8 mouse cellular contexts compared by ENCODE assay signal in the genomic region with DNA sequence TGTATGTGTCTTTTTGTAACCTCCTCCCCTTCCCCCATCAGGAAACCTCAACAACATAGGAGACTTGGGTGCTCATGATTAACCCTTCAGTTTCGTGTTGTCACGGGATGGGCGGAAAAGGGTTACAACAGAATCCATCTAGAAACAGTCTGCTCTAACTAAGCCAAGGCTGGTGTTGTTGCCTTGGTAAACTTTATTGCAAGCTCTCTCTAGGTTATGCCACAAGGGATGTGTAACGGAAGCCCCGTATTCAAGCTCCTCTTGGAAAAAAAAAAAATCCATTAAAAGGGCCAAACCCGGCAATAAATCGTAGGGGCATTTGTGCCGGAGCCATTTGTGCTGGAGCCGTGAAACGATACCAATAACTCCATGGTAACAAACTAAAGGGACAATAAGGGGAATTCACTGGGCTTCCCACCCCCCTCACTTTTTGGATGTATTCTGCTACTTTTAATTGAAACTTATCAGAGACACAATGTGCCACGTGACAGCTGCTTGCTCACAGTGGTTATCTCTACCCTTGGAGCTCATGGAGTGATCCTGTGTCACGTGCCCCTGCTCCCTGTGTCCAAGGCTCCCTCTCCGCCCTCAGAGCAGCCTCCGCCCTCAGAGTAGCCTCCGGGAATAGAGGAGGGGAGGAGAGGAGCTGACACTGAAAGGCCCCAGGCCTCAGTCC. TPM values are rescaled to one million over a fixed set of nuclear protein-coding genes. Genes with fewer than 3 reads are reported as not detected.
DNase-seq lines count a peak whose midpoint lies in the region; ATAC-seq and TF ChIP-seq lines count a peak whose summit lies in the region.

No protein-coding gene starts in this region.

- ATAC-seq in midbrain, embryonic 14.5 days (ENCODE audit: low FRiP score, low TSS enrichment), result no peak
- no peak for ATAC-seq in midbrain, postnatal 0 days (ENCODE audit: low FRiP score)
- no peak for ATAC-seq in hindbrain, embryonic 14.5 days (ENCODE audit: low FRiP score)
- ATAC-seq in liver, embryonic 12.5 days, result peak; percentile 91

- no peaks in the 10 kb centered on the region for H3K36me3 ChIP-seq in midbrain, embryonic 14.5 days (ENCODE audit: control insufficient read depth, insufficient read depth, low read length)
- no peaks in the 10 kb centered on the region for H3K36me3 ChIP-seq in midbrain, postnatal 0 days (ENCODE audit: insufficient read depth, low read length)
- no peaks in the 10 kb centered on the region for H3K36me3 ChIP-seq in hindbrain, embryonic 14.5 days (replicated peaks; ENCODE audit: control insufficient read depth, insufficient read depth)
- H3K36me3 ChIP-seq in liver, embryonic 12.5 days, result no peaks in the 10 kb centered on the region

- peaks cover 7% of the 10 kb centered on the region; the same call in 1 of the 2 replicates for H3K4me1 ChIP-seq in midbrain, embryonic 14.5 days (ENCODE audit: control insufficient read depth, insufficient read depth, low read length)
- H3K4me1 ChIP-seq in midbrain, postnatal 0 days (ENCODE audit: insufficient read depth, low read length), result no peaks in the 10 kb centered on the region
- peaks cover 12% of the 10 kb centered on the region for H3K4me1 ChIP-seq in hindbrain, embryonic 14.5 days (replicated peaks; ENCODE audit: control insufficient read depth, insufficient read depth, low read length)
- H3K4me1 ChIP-seq in liver, embryonic 12.5 days, result peaks cover 55% of the 10 kb centered on the region

- H3K4me2 ChIP-seq in midbrain, embryonic 14.5 days (ENCODE audit: low read length), result no peak overlapping the region
- no peak overlapping the region for H3K4me2 ChIP-seq in midbrain, postnatal 0 days (ENCODE audit: low read depth, low read length, poor library complexity, severe bottlenecking)
- peak overlapping the region; percentile 17; the same call in 1 of the 2 replicates for H3K4me2 ChIP-seq in hindbrain, embryonic 14.5 days (replicated peaks)
- H3K4me2 ChIP-seq in liver, embryonic 12.5 days, result peak overlapping the region; percentile 64

- peak; percentile 19 for DNase-seq in midbrain, embryonic 14.5 days
- DNase-seq in midbrain, postnatal 0 days (ENCODE audit: low spot score), result no peak
- DNase-seq in gastrocnemius, adult 18-20 months (ENCODE audit: low spot score), result peak; percentile 49
- DNase-seq in hindbrain, embryonic 14.5 days (ENCODE audit: low spot score), result peak; percentile 30
- DNase-seq in cerebellum, adult 8-10 months, result no peak
- no peak for DNase-seq in left cerebral cortex, adult 18-20 months (ENCODE audit: low spot score in 2 of 2)
- no peak for DNase-seq in thymus, postnatal 0 days (ENCODE audit: low spot score)

- H3K4me3 ChIP-seq in midbrain, embryonic 14.5 days (replicated peaks; ENCODE audit: low read depth, low read length), result no peak overlapping the region
- no peak overlapping the region for H3K4me3 ChIP-seq in midbrain, postnatal 0 days (ENCODE audit: low read depth, low read length)
- H3K4me3 ChIP-seq in hindbrain, embryonic 14.5 days (replicated peaks; ENCODE audit: low read length), result no peak overlapping the region
- H3K4me3 ChIP-seq in liver, embryonic 12.5 days, result no peak overlapping the region

- WGBS in midbrain, embryonic 14.5 days, result 54% methylated on average over 15 of the region's 15 CpGs
- 56% methylated on average over 15 of the region's 15 CpGs for WGBS in midbrain, postnatal 0 days
- WGBS in hindbrain, embryonic 14.5 days, result 34% methylated on average over 15 of the region's 15 CpGs
- 63% methylated on average over 15 of the region's 15 CpGs for WGBS in liver, embryonic 12.5 days (ENCODE audit: insufficient replicate concordance)

- H3K27ac ChIP-seq in midbrain, embryonic 14.5 days (replicated peaks; ENCODE audit: low read depth, low read length), result no peak overlapping the region
- no peak overlapping the region for H3K27ac ChIP-seq in midbrain, postnatal 0 days (ENCODE audit: low read depth, low read length)
- no peak overlapping the region for H3K27ac ChIP-seq in hindbrain, embryonic 14.5 days
- peak overlapping the region; percentile 96 for H3K27ac ChIP-seq in liver, embryonic 12.5 days

- H3K9ac ChIP-seq in midbrain, embryonic 14.5 days (replicated peaks; ENCODE audit: low read length), result no peak overlapping the region
- no peak overlapping the region for H3K9ac ChIP-seq in midbrain, postnatal 0 days (replicated peaks; ENCODE audit: low read length, poor library complexity, severe bottlenecking)
- no peak overlapping the region for H3K9ac ChIP-seq in hindbrain, embryonic 14.5 days
- H3K9ac ChIP-seq in liver, embryonic 12.5 days, result peak overlapping the region; percentile 57

- no peaks in the 10 kb centered on the region for H3K9me3 ChIP-seq in midbrain, embryonic 14.5 days (ENCODE audit: control insufficient read depth, low read length)
- no peaks in the 10 kb centered on the region for H3K9me3 ChIP-seq in midbrain, postnatal 0 days (ENCODE audit: low read length)
- H3K9me3 ChIP-seq in hindbrain, embryonic 14.5 days (ENCODE audit: control insufficient read depth, low read length), result no peaks in the 10 kb centered on the region
- no peaks in the 10 kb centered on the region for H3K9me3 ChIP-seq in liver, embryonic 12.5 days (replicated peaks)

- TF ChIP-seq CTCF in midbrain, postnatal 0 days (IDR thresholded peaks at IDR 0.05), result no peak

- no peaks in the 10 kb centered on the region for H3K27me3 ChIP-seq in midbrain, embryonic 14.5 days (ENCODE audit: control insufficient read depth, insufficient read depth, low read length)
- no peaks in the 10 kb centered on the region for H3K27me3 ChIP-seq in midbrain, postnatal 0 days (ENCODE audit: insufficient read depth, low read length)
- H3K27me3 ChIP-seq in hindbrain, embryonic 14.5 days (ENCODE audit: control insufficient read depth, insufficient read depth, low read length), result no peaks in the 10 kb centered on the region
- no peaks in the 10 kb centered on the region for H3K27me3 ChIP-seq in liver, embryonic 12.5 days (replicated peaks)

RNA-seq across cellular contexts. Expression of gene 1700024P04Rik, which starts 34.3 kb away (rescaled TPM):
- polyA plus RNA-seq in midbrain, embryonic 14.5 days (2014; fragmentation: Nextera tagmentation; extraction: Ambion mirVana), result not detected in 2 replicates
- total RNA-seq in midbrain, postnatal 0 days (2014; rRNA removed), result not detected in 2 replicates
- not detected in 2 replicates for polyA plus RNA-seq in midbrain, postnatal 0 days (2015; fragmentation: Nextera tagmentation; extraction: Ambion mirVana)
- not detected for total RNA-seq in gastrocnemius, adult 18-20 months (2021)
- polyA plus RNA-seq in hindbrain, embryonic 14.5 days (2014; fragmentation: Nextera tagmentation; extraction: Ambion mirVana), result not detected in 2 replicates
- not detected in 2 replicates for polyA plus RNA-seq in liver, embryonic 12.5 days (2016; fragmentation: Nextera tagmentation; extraction: Ambion mirVana)
- not detected for total RNA-seq in left cerebral cortex, adult 18-20 months (2021)
- not detected in 2 replicates for polyA plus RNA-seq in thymus, postnatal 0 days (2015; fragmentation: Nextera tagmentation; extraction: Ambion mirVana)

Comparison
In these comparisons a context has a peak if more than half of its experiments do, and no peak if none do; other contexts are left out.
1. DNase-seq: peak in midbrain, embryonic 14.5 days (single experiment), gastrocnemius, adult 18-20 months (single experiment) and hindbrain, embryonic 14.5 days (single experiment); none in midbrain, postnatal 0 days (single experiment), cerebellum, adult 8-10 months (single experiment), left cerebral cortex, adult 18-20 months (0 of 2) and thymus, postnatal 0 days (single experiment).
2. H3K4me2 ChIP-seq: peak in hindbrain, embryonic 14.5 days (single experiment) and liver, embryonic 12.5 days (single experiment); none in midbrain, embryonic 14.5 days (single experiment) and midbrain, postnatal 0 days (single experiment).